19 mouse cellular contexts compared by ENCODE assay signal in genomic region chr13:100951185-100951508, GRCm38 (mm10).
DNase-seq lines count a peak whose midpoint lies in the region; ATAC-seq and TF ChIP-seq lines count a peak whose summit lies in the region.
"Had no signal": no experiment of that assay in that cellular context is flagged by ENCODE, and none has a peak within 500 bp of the region (broad histone marks: within the 10 kb centered on the region; RNA-seq: fewer than 3 reads in every experiment).

No protein-coding gene starts in this region.

- H3K36me3 ChIP-seq in kidney, embryonic 14.5 days (ENCODE audit: control insufficient read depth, insufficient read depth, low read length), result no peaks in the 10 kb centered on the region
- no peaks in the 10 kb centered on the region for H3K36me3 ChIP-seq in lung, embryonic 14.5 days (ENCODE audit: insufficient read depth)
- H3K36me3 ChIP-seq: embryonic facial prominence, embryonic 12.5 days; forebrain, embryonic 15.5 days; heart, embryonic 15.5 days had no signal

- no peak for TF ChIP-seq CTCF in lung, embryonic 14.5 days (IDR thresholded peaks at IDR 0.05; ENCODE audit: low read depth)
- no peak for TF ChIP-seq CTCF in lung, adult 2 months (IDR thresholded peaks at IDR 0.05; ENCODE audit: insufficient read depth, low read length)

- peak overlapping the region; percentile 48; the same call in 1 of the 2 replicates for H3K27ac ChIP-seq in kidney, embryonic 14.5 days (ENCODE audit: low read depth, low read length)
- H3K27ac ChIP-seq in lung, embryonic 14.5 days (ENCODE audit: low read depth), result no peak overlapping the region
- H3K27ac ChIP-seq: embryonic facial prominence, embryonic 12.5 days; forebrain, embryonic 15.5 days; heart, adult 2 months had no signal

- no peak for TF ChIP-seq POLR2A in lung, adult 2 months (IDR thresholded peaks at IDR 0.05; ENCODE audit: borderline replicate concordance, extremely low read depth, low read depth, low read length)

- intact Hi-C loops in gastrocnemius, postnatal 36 days (cut with DNase I), result no loop called here

- WGBS in kidney, embryonic 14.5 days, result 46% methylated on average over 1 of the region's 1 CpGs
- 50% methylated on average over 1 of the region's 1 CpGs for WGBS in lung, embryonic 14.5 days
- 79% methylated on average over 1 of the region's 1 CpGs for WGBS in lung, adult 2 months

- H3K9me3 ChIP-seq in kidney, embryonic 14.5 days (ENCODE audit: control insufficient read depth, low read length), result no peaks in the 10 kb centered on the region
- no peaks in the 10 kb centered on the region for H3K9me3 ChIP-seq in lung, embryonic 14.5 days (ENCODE audit: low read depth, low read length)
- H3K9me3 ChIP-seq: embryonic facial prominence, embryonic 12.5 days; forebrain, embryonic 15.5 days; heart, embryonic 15.5 days had no signal

- H3K4me1 ChIP-seq in kidney, embryonic 14.5 days (ENCODE audit: control insufficient read depth, insufficient read depth, low read length), result peaks cover 8% of the 10 kb centered on the region
- H3K4me1 ChIP-seq in lung, embryonic 14.5 days (ENCODE audit: insufficient read depth), result no peaks in the 10 kb centered on the region
- H3K4me1 ChIP-seq in lung, adult 2 months (ENCODE audit: control insufficient read depth, insufficient read depth, low read length), result no peaks in the 10 kb centered on the region
- H3K4me1 ChIP-seq: embryonic facial prominence, embryonic 12.5 days had no signal

- no peak for DNase-seq in kidney, adult 11 months
- DNase-seq in lung, embryonic 14.5 days, result peak; percentile 68
- DNase-seq in lung, adult 2 months, result no peak
- peak; percentile 55 for DNase-seq in urinary bladder, postnatal 14 days (ENCODE audit: low spot score)
- no peak for DNase-seq in urinary bladder, postnatal 4 days (ENCODE audit: low spot score in 2 of 2)
- DNase-seq in gastrocnemius, postnatal 36 days, result no peak
- DNase-seq: cerebellum, adult 11-12 months; cerebellum, adult 9-10 months; cerebellum, postnatal 25 days; heart, adult 2 months; heart, postnatal 14 days had no signal

- H3K27me3 ChIP-seq in kidney, embryonic 14.5 days (ENCODE audit: control insufficient read depth, insufficient read depth, low read length), result no peaks in the 10 kb centered on the region
- no peaks in the 10 kb centered on the region for H3K27me3 ChIP-seq in lung, embryonic 14.5 days (ENCODE audit: insufficient read depth, low read length)
- H3K27me3 ChIP-seq: CH12.LX; embryonic facial prominence, embryonic 12.5 days; forebrain, embryonic 15.5 days; heart, embryonic 15.5 days; Patski had no signal

- no peak overlapping the region for H3K9ac ChIP-seq in kidney, embryonic 14.5 days (ENCODE audit: low read depth, low read length)
- H3K9ac ChIP-seq in lung, embryonic 14.5 days, result no peak overlapping the region
- H3K9ac ChIP-seq: embryonic facial prominence, embryonic 12.5 days; forebrain, embryonic 15.5 days; heart, embryonic 15.5 days had no signal

- H3K4me3 ChIP-seq in kidney, embryonic 14.5 days (ENCODE audit: low read length), result no peak overlapping the region
- no peak overlapping the region for H3K4me3 ChIP-seq in lung, embryonic 14.5 days (ENCODE audit: low read depth, low read length)
- no peak overlapping the region for H3K4me3 ChIP-seq in lung, adult 2 months (replicated peaks; ENCODE audit: extremely low read depth, low read depth, low read length)
- H3K4me3 ChIP-seq: embryonic facial prominence, embryonic 12.5 days; forebrain, embryonic 15.5 days; heart, adult 2 months; heart, embryonic 15.5 days had no signal

- no peak overlapping the region for H3K4me2 ChIP-seq in kidney, embryonic 14.5 days (replicated peaks; ENCODE audit: low read depth, low read length)
- no peak overlapping the region for H3K4me2 ChIP-seq in lung, embryonic 14.5 days
- H3K4me2 ChIP-seq: embryonic facial prominence, embryonic 12.5 days; forebrain, embryonic 15.5 days; heart, embryonic 11.5 days; heart, embryonic 15.5 days had no signal

- ATAC-seq in kidney, embryonic 14.5 days (ENCODE audit: low FRiP score, low TSS enrichment), result peak; percentile 59; the same call in 1 of the 2 replicates
- ATAC-seq in lung, embryonic 14.5 days (ENCODE audit: insufficient read depth), result no peak; the same call in 1 of the 2 replicates
- ATAC-seq: activated CD4-positive, CD25-positive, alpha-beta regulatory T cell, adult 4 months had no signal

Comparison
In these comparisons a context has a peak if more than half of its experiments do, and no peak if none do; other contexts are left out.
1. DNase-seq: peak in lung, embryonic 14.5 days (single experiment) and urinary bladder, postnatal 14 days (single experiment); none in kidney, adult 11 months (single experiment), lung, adult 2 months (single experiment), urinary bladder, postnatal 4 days (0 of 2) and gastrocnemius, postnatal 36 days (0 of 2).